Mouse (Mus musculus) forebrain, embryonic 11.5 days (tissue): ENCODE data around the gene Coa3. TPM values are rescaled to one million over a fixed set of nuclear protein-coding genes. Genes with fewer than 3 reads are reported as not detected.

Experiments used
- ATAC-seq: fragments of 200-750 bp; cut with Nextera tagmentation; replicated peaks from 2 replicates; pipeline ENCODE4 v1.8.0; 2017; ENCODE audit warnings: moderate TSS enrichment; ENCODE audit not compliant: low FRiP score
- DNase-seq: peaks from one replicate; pipeline ENCODE4 v3.0.0-alpha.2; 2017; ENCODE audit warnings: low spot score
- H3K27ac ChIP-seq: fragments of 300-500 bp; sonication (generic); 2 replicates; pipeline ENCODE4 v1.5.1; 2014; ENCODE audit warnings: low read depth, low read length
- H3K27me3 ChIP-seq: fragments of 300-500 bp; sonication (generic); 2 replicates; pipeline ENCODE4 v1.6.1; 2014; ENCODE audit warnings: mild to moderate bottlenecking, low read length, mixed read lengths; ENCODE audit not compliant: control insufficient read depth, insufficient read depth
- H3K36me3 ChIP-seq: fragments of 300-500 bp; sonication (generic); 2 replicates; pipeline ENCODE4 v1.6.1; 2014; ENCODE audit warnings: mild to moderate bottlenecking, low read length, moderate library complexity, mixed read lengths; ENCODE audit not compliant: control insufficient read depth, insufficient read depth
- H3K4me1 ChIP-seq: fragments of 300-500 bp; sonication (generic); replicated peaks from 2 replicates; pipeline ENCODE4 v1.6.1; 2014; ENCODE audit warnings: low read length, mixed read lengths; ENCODE audit not compliant: control insufficient read depth, insufficient read depth
- H3K4me2 ChIP-seq: fragments of 300-500 bp; sonication (generic); 2 replicates; pipeline ENCODE4 v1.6.1; 2014; ENCODE audit warnings: low read depth, mild to moderate bottlenecking, low read length, moderate library complexity, mixed read lengths; ENCODE audit not compliant: severe bottlenecking
- H3K4me3 ChIP-seq: fragments of 300-500 bp; sonication (generic); 2 replicates; pipeline ENCODE4 v1.5.1; 2014; ENCODE audit warnings: low read depth, low read length
- H3K9ac ChIP-seq: fragments of 300-500 bp; sonication (generic); 2 replicates; pipeline ENCODE4 v1.6.1; 2014; ENCODE audit warnings: low read length
- H3K9me3 ChIP-seq: fragments of 300-500 bp; sonication (generic); 2 replicates; pipeline ENCODE4 v1.6.1; 2016; ENCODE audit warnings: low read length, mixed read lengths; ENCODE audit not compliant: control insufficient read depth
- WGBS: fragments of 180-500 bp; shearing (Covaris S2); extraction: QIAGEN DNeasy Blood & Tissue Kit; methylation state at CpG from one replicate; pipeline ENCODE4 v1.1.7; 2014; 5-methylcytosine and 5-hydroxymethylcytosine counted together
- polyA plus RNA-seq: library from polyadenylated mRNA; unstranded; fragments of >200 nt; fragmentation: Nextera tagmentation; extraction: Ambion mirVana; gene quantifications from 2 replicates; pipeline ENCODE4 v1.2.1, GENCODE M21; 2014

The Coa3 gene
- polyA plus RNA-seq, 1 experiment from 2014 or later, result 181 TPM

GRCm38 (mm10) chr11:101262272-101262967 lies 16.5 kb downstream of the Coa3 start:
- H3K27ac ChIP-seq, result no peak overlapping the region
- peak overlapping the region; percentile 14 for H3K4me3 ChIP-seq
- peaks cover 35% of the 10 kb centered on the region for H3K27me3 ChIP-seq
- no peaks in the 10 kb centered on the region for H3K9me3 ChIP-seq
- WGBS, result 1% methylated on average over 24 of the region's 24 CpGs
- ATAC-seq, result no peak
- peaks cover 32% of the 10 kb centered on the region for H3K4me1 ChIP-seq
- no peaks in the 10 kb centered on the region for H3K36me3 ChIP-seq
- peak overlapping the region; percentile 23 for H3K9ac ChIP-seq
- peak overlapping the region; percentile 37; the same call in 1 of the 2 replicates for H3K4me2 ChIP-seq
- DNase-seq, result peak; percentile 57

GRCm38 (mm10) chr11:101260826-101261380 lies 18.0 kb downstream of the Coa3 start:
- peak overlapping the region; percentile 76 for H3K9ac ChIP-seq
- H3K9me3 ChIP-seq, result no peaks in the 10 kb centered on the region
- DNase-seq (no peak), ATAC-seq (peak; percentile 28; the same call in 1 of the 2 replicates)
- peaks cover 33% of the 10 kb centered on the region for H3K27me3 ChIP-seq
- H3K36me3 ChIP-seq, result no peaks in the 10 kb centered on the region
- H3K4me1 ChIP-seq, result peaks cover 32% of the 10 kb centered on the region
- H3K4me2 ChIP-seq, result peak overlapping the region; percentile 99
- under 1% methylated on average over 30 of the region's 30 CpGs for WGBS
- H3K27ac ChIP-seq, result no peak overlapping the region
- H3K4me3 ChIP-seq, result peak overlapping the region; percentile 47

DNA sequence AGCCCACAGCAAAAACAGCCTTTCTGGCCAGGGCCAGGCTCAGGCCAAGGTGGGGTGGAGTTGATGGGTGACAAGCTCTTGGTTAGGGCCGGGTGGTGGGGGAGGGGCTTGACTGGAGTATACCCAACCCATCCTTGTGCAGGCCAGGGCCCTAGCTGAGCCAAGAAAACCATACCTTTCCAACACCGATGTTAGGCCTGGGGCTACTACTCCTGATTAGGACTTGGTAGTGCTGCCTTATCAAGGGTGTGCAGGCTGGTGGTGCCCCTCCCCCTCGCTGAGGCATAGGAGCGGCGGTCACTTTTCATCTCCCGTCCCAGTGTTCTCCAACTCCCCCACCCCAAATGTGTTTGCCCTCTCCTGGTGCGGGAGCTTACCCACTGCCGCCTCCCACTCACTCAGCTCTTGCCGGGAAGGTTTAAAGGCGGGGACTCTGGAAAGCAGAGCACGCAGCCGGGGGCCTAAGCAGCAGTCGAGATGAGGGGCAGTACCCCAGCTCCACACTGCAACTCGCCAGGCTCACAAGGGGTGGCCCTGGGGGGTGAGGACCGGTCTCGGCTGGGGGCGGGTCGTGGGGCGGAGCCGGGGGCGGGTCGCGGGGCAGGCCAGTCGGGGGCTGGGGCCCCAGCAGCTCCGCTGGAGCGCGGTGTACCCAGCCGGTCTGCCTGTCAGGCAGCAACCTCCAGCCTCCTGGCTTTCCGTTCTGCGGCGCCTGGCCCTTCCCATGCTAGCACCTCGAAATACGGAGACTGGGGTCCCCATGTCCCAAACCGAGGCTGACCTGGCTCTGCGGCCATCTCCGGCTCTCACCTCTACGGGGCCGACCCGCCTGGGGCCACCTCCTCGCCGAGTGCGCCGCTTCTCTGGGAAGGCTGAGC lies 18.7 kb downstream of the Coa3 start, which contains the start of gene Wnk4:
Gene Wnk4, plus strand, starts transcription at position 620 of the 878 bp plus-strand sequence.
- Histone ChIP-seq H3K4me2 (peak within 1 kb of the TSS; percentile 99), H3K27ac (peak within 1 kb of the TSS; percentile 46; the same call in 1 of the 2 replicates), H3K4me3 (peak within 1 kb of the TSS; percentile 47), H3K9me3 (no peaks in the 10 kb centered on the region), H3K27me3 (peaks cover 33% of the 10 kb centered on the region), H3K9ac (peak within 1 kb of the TSS; percentile 76), H3K4me1 (peaks cover 32% of the 10 kb centered on the region), H3K36me3 (no peaks in the 10 kb centered on the region)
- ATAC-seq (peak; percentile 79), DNase-seq (peak; percentile 85)
- WGBS, result under 1% methylated on average over 41 of the region's 43 CpGs

GRCm38 (mm10) chr11:101259261-101259712 lies 19.6 kb downstream of the Coa3 start:
- peaks cover 26% of the 10 kb centered on the region for H3K27me3 ChIP-seq
- DNase-seq (no peak), ATAC-seq (no peak)
- H3K4me3 ChIP-seq, result no peak overlapping the region
- H3K27ac ChIP-seq, result peak overlapping the region; percentile 46; the same call in 1 of the 2 replicates
- H3K9ac ChIP-seq, result no peak overlapping the region; the same call in 1 of the 2 replicates
- H3K4me1 ChIP-seq, result peaks cover 27% of the 10 kb centered on the region
- H3K4me2 ChIP-seq, result peak overlapping the region; percentile 99; the same call in 1 of the 2 replicates
- H3K9me3 ChIP-seq, result no peaks in the 10 kb centered on the region
- 53% methylated on average over 6 of the region's 6 CpGs for WGBS
- H3K36me3 ChIP-seq, result no peaks in the 10 kb centered on the region

GRCm38 (mm10) chr11:101255826-101256775 lies 22.8 kb downstream of the Coa3 start:
- H3K9ac ChIP-seq, result no peak overlapping the region
- peaks cover 14% of the 10 kb centered on the region; the same call in 1 of the 2 replicates for H3K4me1 ChIP-seq
- H3K4me2 ChIP-seq, result no peak overlapping the region
- H3K9me3 ChIP-seq, result no peaks in the 10 kb centered on the region
- no peak overlapping the region for H3K4me3 ChIP-seq
- H3K27ac ChIP-seq, result no peak overlapping the region
- ATAC-seq (no peak), DNase-seq (no peak)
- H3K27me3 ChIP-seq, result peaks cover 1% of the 10 kb centered on the region; the same call in 1 of the 2 replicates
- 92% methylated on average over 13 of the region's 13 CpGs for WGBS
- no peaks in the 10 kb centered on the region for H3K36me3 ChIP-seq

DNA sequence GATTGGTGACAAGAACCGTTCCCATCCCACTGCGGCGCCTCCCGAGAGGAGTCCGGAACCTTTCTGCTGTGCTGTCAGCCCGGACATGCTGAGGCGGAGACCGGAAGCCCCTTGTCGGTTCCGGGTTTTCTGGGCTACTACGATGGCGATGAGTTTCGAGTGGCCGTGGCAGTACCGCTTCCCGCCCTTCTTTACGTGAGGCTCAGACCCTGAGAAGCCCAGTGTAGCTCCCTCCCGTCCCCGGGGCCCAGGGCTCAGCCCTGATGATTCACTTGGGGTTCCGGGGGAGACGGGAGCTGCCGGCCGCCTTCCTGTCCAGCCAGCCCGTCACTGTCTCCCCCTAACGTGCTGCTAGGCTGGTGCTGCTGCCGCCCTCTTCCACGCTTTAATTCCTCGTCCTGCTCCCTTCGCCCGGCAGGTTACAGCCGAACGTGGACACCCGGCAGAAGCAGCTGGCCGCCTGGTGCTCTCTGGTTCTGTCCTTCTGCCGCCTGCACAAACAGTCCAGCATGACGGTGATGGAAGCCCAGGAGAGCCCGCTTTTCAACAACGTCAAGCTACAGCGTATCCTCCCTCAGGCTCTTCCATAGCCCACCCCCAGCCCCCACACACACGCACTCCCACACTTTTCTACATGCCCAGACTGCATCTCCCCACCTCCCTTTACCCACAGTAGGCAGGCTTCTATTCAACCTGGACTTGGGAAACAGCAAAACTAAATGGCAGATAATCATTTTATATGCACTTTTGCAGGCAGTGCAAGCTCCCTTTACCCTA lies 25.1 kb downstream of the Coa3 start, which contains the start of gene Vps25:
Gene Vps25, plus strand, starts transcription at position 95 of the 777 bp plus-strand sequence.
- H3K27ac ChIP-seq, result peak within 1 kb of the TSS; percentile 80
- H3K4me1 ChIP-seq, result no peaks in the 10 kb centered on the region; the same call in 1 of the 2 replicates
- ATAC-seq (peak; percentile 71), DNase-seq (peak; percentile 89)
- H3K9me3 ChIP-seq, result no peaks in the 10 kb centered on the region
- H3K4me3 ChIP-seq, result peak within 1 kb of the TSS; percentile 83
- under 1% methylated on average over 39 of the region's 40 CpGs for WGBS
- H3K27me3 ChIP-seq, result no peaks in the 10 kb centered on the region
- H3K4me2 ChIP-seq, result peak within 1 kb of the TSS; percentile 71
- H3K9ac ChIP-seq, result peak within 1 kb of the TSS; percentile 91
- no peaks in the 10 kb centered on the region for H3K36me3 ChIP-seq

DNA sequence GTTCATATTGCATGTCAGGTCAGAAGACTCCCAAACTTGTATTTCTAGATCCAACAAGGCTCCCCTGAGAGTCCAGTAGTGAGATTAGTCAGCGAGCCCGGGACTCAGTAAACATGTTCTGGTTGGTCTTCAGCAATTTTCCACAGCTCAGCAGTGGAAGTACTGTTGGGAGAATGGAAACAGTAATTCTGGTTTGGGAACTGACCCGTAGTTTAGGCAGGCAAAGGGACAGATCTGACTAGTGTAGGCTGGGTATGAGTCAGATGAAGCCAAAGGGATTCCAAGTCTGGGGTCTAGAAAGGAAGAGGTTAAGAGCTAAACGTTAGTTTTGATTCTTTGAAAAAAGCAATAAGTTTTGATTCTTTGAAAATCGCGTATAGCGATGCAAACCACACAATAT lies 26.0 kb downstream of the Coa3 start:
- Histone ChIP-seq H3K27ac (no peak overlapping the region), H3K9me3 (no peaks in the 10 kb centered on the region), H3K36me3 (no peaks in the 10 kb centered on the region), H3K27me3 (no peaks in the 10 kb centered on the region; the same call in 1 of the 2 replicates), H3K4me1 (no peaks in the 10 kb centered on the region; the same call in 1 of the 2 replicates), H3K4me3 (peak overlapping the region; percentile 83), H3K9ac (peak overlapping the region; percentile 91), H3K4me2 (peak overlapping the region; percentile 71)
- 14% methylated on average over 7 of the region's 7 CpGs for WGBS
- ATAC-seq (no peak), DNase-seq (no peak)
